Mouse (Mus musculus) megakaryocyte, embryonic 14.5 days (primary cell): ENCODE measurements around the gene Kcna5. TPM values are rescaled to one million over a fixed set of nuclear protein-coding genes. Genes with fewer than 3 reads are reported as not detected.

Experiments used
- H3K27me3 ChIP-seq: replicated peaks from 2 replicates; pipeline ENCODE3; 2012; ENCODE audit warnings: inconsistent platforms
- H3K36me3 ChIP-seq: replicated peaks from 2 replicates; pipeline ENCODE3; 2012; ENCODE audit warnings: low read length, inconsistent platforms, mixed read lengths
- H3K4me1 ChIP-seq: 2 replicates; pipeline ENCODE4 v1.6.1; 2012; ENCODE audit warnings: inconsistent platforms
- H3K4me3 ChIP-seq: replicated peaks from 2 replicates; pipeline ENCODE3; 2012; ENCODE audit warnings: moderate library complexity, mild to moderate bottlenecking, inconsistent platforms
- H3K9me3 ChIP-seq: 2 replicates; pipeline ENCODE4 v1.6.1; 2012; ENCODE audit warnings: inconsistent platforms
- FLI1 ChIP-seq: IDR thresholded peaks from 2 replicates; pipeline ENCODE4 v1.6.1; 2012; ENCODE audit warnings: low read length, inconsistent platforms, mixed read lengths
- GATA1 ChIP-seq: IDR thresholded peaks from 3 replicates; pipeline ENCODE4 v1.6.1; 2012; ENCODE audit warnings: mixed read lengths, low read length, inconsistent platforms, borderline replicate concordance
- polyA plus RNA-seq: library from polyadenylated mRNA; stranded (reverse); fragments of >175 nt; gene quantifications from 2 replicates; pipeline ENCODE4 v1.2.3, GENCODE M21; 2012; ENCODE audit warnings: low replicate concordance; ENCODE audit not compliant: insufficient read depth

The Kcna5 gene
- not detected in 2 replicates for polyA plus RNA-seq

- Histone ChIP-seq H3K27me3 (peaks cover 47% of the 10 kb centered on the region), H3K9me3 (no peaks in the 10 kb centered on the region), H3K36me3 (no peaks in the 10 kb centered on the region), H3K4me1 (peaks cover 3% of the 10 kb centered on the region; the same call in 1 of the 2 replicates), H3K4me3 (no peak within 1 kb of the TSS)
- TF ChIP-seq FLI1 = no peak
- no peak for TF ChIP-seq GATA1
Measured at GRCm38 (mm10) chr6:126535208-126535910, at the start of gene Kcna5. TSS of gene Kcna5 (minus strand) at chr6:126535412.

DNA sequence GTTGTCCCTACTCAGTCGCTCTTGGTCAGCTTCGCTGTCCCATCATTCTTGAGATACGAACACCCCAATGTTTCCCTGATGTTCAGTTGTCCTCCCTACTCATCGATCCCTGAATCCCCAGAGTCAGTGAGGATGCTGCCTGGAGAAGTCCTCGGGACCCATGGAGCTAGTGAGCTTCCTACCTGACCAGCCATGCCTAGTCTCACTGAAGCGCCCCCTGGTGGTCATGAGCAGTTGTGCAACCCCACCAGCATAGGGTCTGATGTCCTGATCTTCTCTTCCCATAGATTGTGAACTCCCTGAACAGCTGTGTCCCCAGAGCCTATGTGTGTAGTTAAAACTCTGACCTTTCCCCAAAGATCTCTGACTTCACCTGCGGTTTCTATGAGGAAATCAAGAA lies 47.9 kb upstream of the Kcna5 start:
- Histone ChIP-seq H3K36me3 (no peaks in the 10 kb centered on the region), H3K4me3 (no peak overlapping the region), H3K27me3 (peaks cover 8% of the 10 kb centered on the region), H3K9me3 (no peaks in the 10 kb centered on the region), H3K4me1 (no peaks in the 10 kb centered on the region; the same call in 1 of the 2 replicates)
- TF ChIP-seq FLI1 (no peak), GATA1 (no peak)

- H3K36me3 ChIP-seq = no peaks in the 10 kb centered on the region
- no peak overlapping the region for H3K4me3 ChIP-seq
- H3K9me3 ChIP-seq = no peaks in the 10 kb centered on the region
- no peak for TF ChIP-seq GATA1
- TF ChIP-seq FLI1 = no peak
- peaks cover 8% of the 10 kb centered on the region for H3K27me3 ChIP-seq
- no peaks in the 10 kb centered on the region; the same call in 1 of the 2 replicates for H3K4me1 ChIP-seq
Measured at GRCm38 (mm10) chr6:126581632-126582031, 46.4 kb upstream of the Kcna5 start.

GRCm38 (mm10) chr6:126580571-126580970 lies 45.4 kb upstream of the Kcna5 start:
- Histone ChIP-seq H3K4me3 (no peak overlapping the region), H3K36me3 (no peaks in the 10 kb centered on the region), H3K4me1 (no peaks in the 10 kb centered on the region; the same call in 1 of the 2 replicates), H3K27me3 (peaks cover 3% of the 10 kb centered on the region), H3K9me3 (no peaks in the 10 kb centered on the region)
- no peak for TF ChIP-seq FLI1
- TF ChIP-seq GATA1 = no peak

- peaks cover 2% of the 10 kb centered on the region for H3K27me3 ChIP-seq
- no peaks in the 10 kb centered on the region for H3K4me1 ChIP-seq
- no peak overlapping the region for H3K4me3 ChIP-seq
- no peaks in the 10 kb centered on the region for H3K36me3 ChIP-seq
- H3K9me3 ChIP-seq = no peaks in the 10 kb centered on the region
- TF ChIP-seq GATA1 = no peak
- no peak for TF ChIP-seq FLI1
Measured at GRCm38 (mm10) chr6:126577415-126577814, 42.2 kb upstream of the Kcna5 start.

GRCm38 (mm10) chr6:126576566-126576965 lies 41.4 kb upstream of the Kcna5 start:
- Histone ChIP-seq H3K4me3 (no peak overlapping the region), H3K36me3 (no peaks in the 10 kb centered on the region), H3K27me3 (peaks cover 2% of the 10 kb centered on the region), H3K9me3 (no peaks in the 10 kb centered on the region), H3K4me1 (no peaks in the 10 kb centered on the region)
- TF ChIP-seq FLI1 = no peak
- TF ChIP-seq GATA1 = no peak

DNA sequence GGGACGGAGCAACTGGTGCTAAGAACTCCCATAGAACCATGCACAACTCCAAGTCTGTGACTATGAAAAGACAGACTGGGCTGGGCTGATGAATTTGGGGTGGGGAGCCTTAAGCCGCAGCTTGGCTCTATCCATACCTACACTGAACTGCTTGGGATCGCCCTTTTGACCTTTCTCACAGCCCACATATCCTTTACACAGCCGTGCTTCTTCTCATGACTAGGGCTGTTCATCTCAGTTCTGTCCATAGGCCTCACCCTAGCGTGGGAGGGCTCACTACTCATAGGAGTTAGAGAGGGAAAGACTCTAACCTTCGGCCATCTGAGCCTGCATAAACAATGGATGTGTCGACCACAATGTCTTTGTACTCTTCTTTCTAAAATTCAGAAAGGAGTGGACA lies 39.6 kb upstream of the Kcna5 start:
- H3K36me3 ChIP-seq = no peaks in the 10 kb centered on the region
- TF ChIP-seq FLI1 = no peak
- no peak for TF ChIP-seq GATA1
- no peak overlapping the region for H3K4me3 ChIP-seq
- H3K27me3 ChIP-seq = no peaks in the 10 kb centered on the region
- H3K9me3 ChIP-seq = no peaks in the 10 kb centered on the region
- no peaks in the 10 kb centered on the region for H3K4me1 ChIP-seq

GRCm38 (mm10) chr6:126573021-126573420 lies 37.8 kb upstream of the Kcna5 start:
- Histone ChIP-seq H3K4me1 (no peaks in the 10 kb centered on the region), H3K4me3 (no peak overlapping the region), H3K36me3 (no peaks in the 10 kb centered on the region), H3K9me3 (no peaks in the 10 kb centered on the region), H3K27me3 (no peaks in the 10 kb centered on the region)
- TF ChIP-seq FLI1 (no peak), GATA1 (no peak)

DNA sequence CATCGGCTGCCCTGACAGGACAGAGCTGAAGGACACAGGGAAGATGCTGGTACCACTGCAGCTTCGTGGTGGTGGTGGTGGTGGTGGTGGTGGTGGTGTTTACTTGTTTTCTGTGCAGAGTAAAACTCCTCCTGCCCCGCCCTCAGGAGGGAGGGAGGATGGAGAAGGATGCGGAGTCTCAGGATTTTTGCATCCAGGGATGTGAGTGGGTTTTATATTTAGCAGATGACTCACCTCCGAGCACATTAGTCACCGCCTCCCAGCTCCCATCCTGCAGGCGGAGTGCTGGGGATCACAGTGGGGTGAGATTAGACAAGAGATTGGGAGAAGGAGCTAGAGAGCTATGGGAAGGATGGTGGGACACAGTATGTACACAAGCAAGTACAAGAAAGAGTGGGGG lies 34.6 kb upstream of the Kcna5 start:
- no peaks in the 10 kb centered on the region for H3K36me3 ChIP-seq
- H3K4me1 ChIP-seq = no peaks in the 10 kb centered on the region
- H3K9me3 ChIP-seq = no peaks in the 10 kb centered on the region
- TF ChIP-seq GATA1 (no peak), FLI1 (no peak)
- no peak overlapping the region for H3K4me3 ChIP-seq
- H3K27me3 ChIP-seq = peaks cover 7% of the 10 kb centered on the region

DNA sequence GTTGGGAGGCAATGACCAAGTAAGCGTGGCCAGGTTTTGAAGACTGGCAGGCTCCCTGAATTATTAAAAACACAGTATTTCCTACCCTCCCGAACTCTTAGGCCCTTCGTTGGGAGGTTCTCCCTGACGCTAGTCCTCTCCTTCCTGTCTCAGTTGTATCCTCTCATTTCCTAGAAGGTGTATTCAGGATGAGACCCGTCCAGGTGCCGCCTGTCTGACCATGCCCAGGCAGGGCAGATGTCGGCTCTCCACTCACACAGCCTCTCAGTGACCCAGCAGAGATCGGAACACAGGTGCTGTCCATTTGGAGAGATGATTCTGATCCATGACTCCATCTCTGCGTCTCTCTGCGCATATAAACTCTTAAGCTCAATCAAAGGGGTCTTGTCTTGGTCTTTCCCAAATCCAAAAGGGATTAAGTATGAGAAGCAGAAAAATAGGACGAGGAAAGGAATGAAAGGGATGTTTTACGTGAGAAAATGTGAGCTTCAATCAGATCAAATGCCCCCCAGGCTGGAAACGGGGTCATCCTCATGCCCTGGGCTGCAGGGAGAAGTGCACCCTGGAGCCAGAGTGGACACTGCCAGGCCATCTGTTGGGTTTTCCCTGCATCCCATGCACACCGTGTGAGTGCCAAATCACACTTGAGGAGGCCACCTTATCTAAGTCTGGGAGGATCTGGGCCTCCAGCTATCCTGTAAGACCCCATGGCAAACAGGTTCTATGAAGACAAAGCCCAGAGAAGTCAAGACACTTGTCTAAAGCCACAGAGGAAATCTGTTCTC lies 33.0 kb upstream of the Kcna5 start:
- no peaks in the 10 kb centered on the region; the same call in 1 of the 2 replicates for H3K4me1 ChIP-seq
- H3K36me3 ChIP-seq = no peaks in the 10 kb centered on the region
- TF ChIP-seq GATA1 (no peak), FLI1 (no peak)
- H3K4me3 ChIP-seq = no peak overlapping the region
- peaks cover 9% of the 10 kb centered on the region for H3K27me3 ChIP-seq
- H3K9me3 ChIP-seq = no peaks in the 10 kb centered on the region
